Mouse (Mus musculus): Measurements from ENCODE around the gene Lmbr1l.

Lmbr1l gene

GRCm38 (mm10) chr15:98869342-98870178 is 48.5 kb downstream of the Lmbr1l start:
- no peak for DNase-seq (ENCODE audit: low spot score in 2 of 2)

- DNase-seq (ENCODE audit: low spot score in 2 of 2): no peak
These were observed 49.5 kb downstream of the Lmbr1l start for GRCm38 (mm10) chr15:98868346-98869063.

- peak; percentile 74 to 79 for DNase-seq (ENCODE audit: low spot score in 2 of 2)
These were observed 50.7 kb downstream of the Lmbr1l start for GRCm38 (mm10) chr15:98867321-98867720.

- no peak for DNase-seq (ENCODE audit: low spot score in 2 of 2)
These were observed 51.5 kb downstream of the Lmbr1l start for GRCm38 (mm10) chr15:98866501-98866900.

- DNase-seq (ENCODE audit: low spot score in 2 of 2): no peak
These were observed 52.3 kb downstream of the Lmbr1l start for GRCm38 (mm10) chr15:98865771-98866170.

GRCm38 (mm10) chr15:98864951-98865350 is 53.1 kb downstream of the Lmbr1l start:
- no peak for DNase-seq (ENCODE audit: low spot score in 2 of 2)

- DNase-seq (ENCODE audit: low spot score in 2 of 2): no peak
These were observed 54.5 kb downstream of the Lmbr1l start for GRCm38 (mm10) chr15:98863451-98863958.

GRCm38 (mm10) chr15:98861701-98862410 is 56.2 kb downstream of the Lmbr1l start:
- no peak for DNase-seq (ENCODE audit: low spot score in 2 of 2)

GRCm38 (mm10) chr15:98860921-98861320 is 57.1 kb downstream of the Lmbr1l start:
- no peak for DNase-seq (ENCODE audit: low spot score in 2 of 2)

- DNase-seq (ENCODE audit: low spot score in 2 of 2): no peak
These were observed 58.5 kb downstream of the Lmbr1l start for GRCm38 (mm10) chr15:98859319-98860043.

GRCm38 (mm10) chr15:98854214-98854613 is 63.8 kb downstream of the Lmbr1l start:
- no peak for DNase-seq (ENCODE audit: low spot score in 2 of 2)
